Mouse (Mus musculus) erythroid progenitor cell, adult 5-6 weeks (primary cell): ENCODE data around the gene Pde4b. TPM values are rescaled to one million over a fixed set of nuclear protein-coding genes. Genes with fewer than 3 reads are reported as not detected.

Experiments
- ATAC-seq: replicated peaks from 2 replicates; pipeline ENCODE4 v1.8.0; 2016; ENCODE audit warnings: moderate number of reproducible peaks, mild to moderate bottlenecking, moderate TSS enrichment, inconsistent platforms; ENCODE audit not compliant: poor library complexity, low FRiP score, severe bottlenecking
- total RNA-seq, 2 experiments: library from RNA; stranded (forward) in 1 of 2; stranded (reverse) in 1 of 2; fragments of 150-400 nt in 1 of 2; fragments of 186-747, 209-891 nt in 1 of 2; gene quantifications; 2 replicates each; pipeline versions ENCODE4 v1.2.3 to v1.2.4; 2015 to 2017; ENCODE audit warnings: low replicate concordance in 2 of 2

The Pde4b gene
- total RNA-seq, 2 experiments from 2014 or later = 5.4 to 14.7 TPM

DNA sequence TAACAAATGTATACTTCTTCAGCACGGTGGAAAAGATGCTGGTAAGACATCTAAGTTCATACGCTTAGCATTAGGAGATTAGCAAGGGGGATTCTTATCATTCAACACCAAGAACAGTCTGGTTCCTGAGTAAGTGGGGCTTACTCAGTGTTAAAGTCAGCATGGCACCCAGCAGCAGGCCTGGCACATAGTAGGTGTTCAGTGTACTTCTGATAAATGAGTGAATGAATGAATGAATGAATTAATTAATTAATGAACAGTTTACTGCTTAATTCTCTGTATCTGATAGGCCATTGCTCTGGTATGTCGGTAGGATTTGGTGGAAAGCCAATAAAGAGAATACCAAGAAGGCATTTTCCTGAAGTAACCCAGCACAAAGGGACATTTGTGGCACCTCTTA, 476.9 kb downstream of the Pde4b start:
- ATAC-seq = no peak

GRCm38 (mm10) chr4:102566421-102566820, 479.1 kb downstream of the Pde4b start:
- ATAC-seq = no peak

DNA sequence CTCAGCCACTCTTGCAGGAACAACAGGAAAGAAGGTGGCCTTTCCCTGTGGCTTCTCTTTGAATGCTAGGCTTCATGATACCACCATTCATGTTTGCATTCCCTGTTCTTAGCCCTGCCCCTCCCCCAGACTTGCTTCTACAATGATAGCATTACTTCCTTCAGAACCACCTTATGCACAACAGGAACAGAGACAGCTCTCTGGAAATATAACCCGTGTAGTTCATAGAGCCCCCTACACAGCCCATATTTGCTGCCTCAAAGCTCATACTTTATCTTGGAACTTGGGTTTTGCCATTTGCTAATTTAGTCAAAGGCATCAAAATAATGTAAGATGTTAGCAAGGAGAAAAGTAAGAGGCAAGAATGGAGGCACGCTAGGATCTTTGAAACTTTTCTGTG, 479.8 kb downstream of the Pde4b start:
- ATAC-seq = no peak

GRCm38 (mm10) chr4:102567676-102568254, 480.4 kb downstream of the Pde4b start:
- ATAC-seq = no peak

DNA sequence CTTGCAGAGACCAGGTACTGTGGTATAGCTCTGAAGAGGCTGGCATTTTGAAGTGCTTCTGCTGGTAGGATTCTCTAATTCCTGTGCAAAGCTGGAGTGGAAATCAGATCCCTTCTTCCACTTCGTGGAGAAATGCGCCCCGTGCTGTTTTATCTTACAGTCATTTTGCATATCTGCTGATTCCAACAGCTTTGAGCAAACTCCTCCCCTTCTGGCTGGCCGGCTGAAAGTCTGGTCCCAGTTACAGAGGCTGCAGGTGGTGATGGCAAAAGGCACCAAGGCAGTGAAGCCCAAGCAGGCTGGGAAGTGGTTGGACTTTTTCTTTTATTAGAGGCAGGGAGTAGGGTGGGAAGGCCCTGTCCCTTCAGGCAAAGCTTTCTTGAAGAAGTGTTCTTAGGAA, 481.2 kb downstream of the Pde4b start:
- no peak for ATAC-seq

- ATAC-seq = no peak
Observed at GRCm38 (mm10) chr4:102569101-102569583, 481.8 kb downstream of the Pde4b start.

DNA sequence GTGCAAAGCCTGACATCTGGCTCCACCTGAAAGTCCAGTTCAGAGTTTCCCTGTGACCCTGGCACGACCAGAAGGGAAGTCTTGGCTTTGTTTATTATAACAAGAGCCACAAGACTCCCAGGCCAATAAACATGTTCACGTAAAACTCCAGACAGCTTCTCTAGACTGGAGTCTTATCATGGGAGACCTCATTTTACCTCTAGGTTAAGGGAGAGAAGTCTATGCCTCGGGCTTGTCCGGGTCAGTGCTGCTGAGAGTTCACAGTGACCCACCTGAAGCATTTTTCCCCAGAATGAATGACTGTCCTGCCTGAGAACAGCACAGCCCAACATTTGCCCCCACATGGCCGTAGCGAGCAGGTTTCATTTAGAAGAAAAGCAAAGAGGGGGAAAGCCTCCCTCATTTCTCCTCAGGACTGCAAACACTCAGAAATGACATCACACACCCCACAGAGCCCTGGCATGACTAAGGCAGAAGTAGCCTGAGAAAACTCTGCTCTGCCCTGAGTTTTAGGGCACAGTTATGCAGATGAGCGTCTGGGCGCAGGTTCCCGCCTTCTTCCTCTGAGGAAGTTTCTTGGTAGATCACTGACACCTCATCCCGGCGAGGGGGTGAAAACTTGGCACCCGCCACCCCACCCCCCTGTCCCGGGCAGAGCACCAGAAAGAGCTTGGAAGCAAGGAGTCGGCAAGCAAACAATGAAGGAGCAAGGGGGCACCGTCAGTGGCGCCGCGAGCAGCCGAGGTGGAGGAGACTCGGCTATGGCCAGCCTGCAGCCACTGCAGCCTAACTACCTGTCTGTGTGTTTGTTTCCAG, 482.8 kb downstream of the Pde4b start:
- peak; percentile 73 for ATAC-seq

DNA sequence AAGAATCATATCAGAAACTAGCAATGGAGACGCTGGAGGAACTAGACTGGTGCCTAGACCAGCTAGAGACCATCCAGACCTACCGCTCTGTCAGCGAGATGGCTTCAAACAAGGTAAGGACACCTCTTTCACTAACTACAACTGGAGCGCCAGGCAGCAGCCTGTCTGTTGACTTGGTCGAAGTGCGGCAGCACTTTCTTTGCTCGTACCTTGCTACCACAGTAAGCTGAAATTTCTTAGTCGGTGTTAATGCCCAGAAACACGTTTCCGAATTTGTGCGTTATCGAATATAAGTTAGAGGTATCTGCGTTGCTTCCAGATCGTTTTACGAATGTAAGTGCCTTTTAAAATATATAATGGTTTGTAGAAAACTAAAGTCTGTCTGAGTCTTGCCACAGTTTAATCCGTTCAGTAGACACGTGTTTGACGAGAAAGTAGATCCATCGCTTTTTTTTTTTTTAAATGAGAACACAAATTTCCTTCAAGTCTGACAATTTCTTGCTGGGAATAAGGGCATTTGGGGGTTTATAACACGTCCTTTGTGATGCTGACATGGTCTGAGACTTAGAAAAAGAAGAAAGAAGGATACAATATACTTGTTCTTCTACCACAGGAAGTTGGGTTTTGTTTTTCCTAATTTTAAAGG, 483.5 kb downstream of the Pde4b start:
- ATAC-seq = peak; percentile 44

DNA sequence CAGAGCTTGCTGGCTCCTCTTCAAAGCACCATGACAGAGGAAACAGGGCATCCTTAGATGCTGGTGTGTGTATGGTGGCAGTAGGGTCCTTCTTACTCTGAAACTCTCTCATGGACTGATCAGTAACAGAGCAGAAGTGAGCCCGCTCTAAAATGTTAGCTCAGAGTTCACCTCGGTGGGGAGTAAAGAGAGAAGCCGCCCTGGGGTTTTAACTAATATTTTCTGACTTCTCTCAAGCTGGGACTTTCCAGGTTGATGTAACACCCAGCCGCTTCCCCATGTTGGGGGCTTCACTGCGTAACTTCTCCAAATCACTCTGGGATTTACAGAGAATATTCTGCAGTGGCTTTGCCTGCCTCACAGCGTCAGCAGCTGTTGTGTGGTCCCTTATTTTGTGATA, 484.7 kb downstream of the Pde4b start:
- ATAC-seq = no peak

DNA sequence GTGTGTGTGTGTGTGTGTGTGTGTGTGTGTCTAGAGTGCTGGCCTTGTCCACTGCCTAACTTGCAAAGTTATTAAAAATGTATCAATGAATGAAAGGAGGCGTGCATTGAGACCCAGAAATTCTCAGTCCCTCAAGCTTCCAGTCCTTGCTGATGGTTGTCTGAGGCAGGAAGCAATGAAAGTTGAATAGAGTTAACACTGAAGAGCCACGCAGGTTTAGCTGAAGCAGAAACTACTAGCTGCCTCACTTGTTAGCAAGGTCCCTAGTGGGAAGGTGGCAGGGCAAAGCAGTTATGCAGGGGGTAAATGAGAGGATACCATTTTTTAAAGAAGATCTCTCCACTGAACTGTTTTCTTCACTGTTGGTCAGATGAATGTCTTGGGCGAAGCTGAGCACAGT, 485.2 kb downstream of the Pde4b start:
- ATAC-seq = no peak

- no peak for ATAC-seq
Observed at GRCm38 (mm10) chr4:102573361-102573781, 486.0 kb downstream of the Pde4b start.

DNA sequence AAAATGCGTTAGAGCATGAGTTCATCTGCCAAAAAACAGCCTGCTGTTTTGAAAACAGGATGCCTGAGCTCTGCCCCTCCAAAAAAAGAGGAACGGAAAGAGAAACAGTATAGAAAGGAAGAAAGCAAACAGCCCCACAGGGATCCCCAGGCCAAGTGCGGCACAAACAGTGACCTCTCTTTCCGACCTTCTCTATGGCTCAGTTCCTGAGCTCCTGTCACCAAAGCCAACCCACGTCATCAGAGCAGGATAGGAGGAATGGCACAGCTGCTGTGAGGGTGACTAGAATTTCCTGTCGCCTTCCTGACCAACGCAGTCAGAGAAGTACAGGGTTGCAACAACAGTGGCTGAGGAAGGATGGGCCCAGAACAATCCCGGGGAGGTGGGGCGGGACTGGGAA, 486.9 kb downstream of the Pde4b start:
- no peak for ATAC-seq

GRCm38 (mm10) chr4:102574666-102575254, 487.4 kb downstream of the Pde4b start:
- no peak for ATAC-seq

DNA sequence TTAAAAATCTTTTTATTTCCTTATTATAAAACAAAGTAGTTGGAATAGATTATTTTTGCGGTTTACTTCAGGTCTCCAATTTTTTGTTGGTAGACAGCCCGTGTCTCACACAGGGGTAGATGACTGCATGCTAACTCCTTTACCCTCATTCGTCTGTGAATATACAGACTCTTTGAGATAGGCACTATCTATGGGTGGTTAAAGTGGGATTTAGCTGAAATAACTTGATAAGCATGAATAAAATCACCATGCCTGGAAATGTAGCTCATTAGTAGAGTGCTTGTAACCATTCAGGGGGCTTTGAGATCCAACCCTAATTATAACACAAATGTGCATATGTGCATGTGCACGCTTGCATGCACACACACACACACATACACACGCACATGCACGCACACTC, 488.8 kb downstream of the Pde4b start:
- no peak for ATAC-seq

- ATAC-seq = no peak
Observed at GRCm38 (mm10) chr4:102577636-102578035, 490.3 kb downstream of the Pde4b start.

- ATAC-seq = no peak
Observed at GRCm38 (mm10) chr4:102579051-102579450, 491.7 kb downstream of the Pde4b start.

GRCm38 (mm10) chr4:102579746-102580145, 492.4 kb downstream of the Pde4b start:
- no peak for ATAC-seq

DNA sequence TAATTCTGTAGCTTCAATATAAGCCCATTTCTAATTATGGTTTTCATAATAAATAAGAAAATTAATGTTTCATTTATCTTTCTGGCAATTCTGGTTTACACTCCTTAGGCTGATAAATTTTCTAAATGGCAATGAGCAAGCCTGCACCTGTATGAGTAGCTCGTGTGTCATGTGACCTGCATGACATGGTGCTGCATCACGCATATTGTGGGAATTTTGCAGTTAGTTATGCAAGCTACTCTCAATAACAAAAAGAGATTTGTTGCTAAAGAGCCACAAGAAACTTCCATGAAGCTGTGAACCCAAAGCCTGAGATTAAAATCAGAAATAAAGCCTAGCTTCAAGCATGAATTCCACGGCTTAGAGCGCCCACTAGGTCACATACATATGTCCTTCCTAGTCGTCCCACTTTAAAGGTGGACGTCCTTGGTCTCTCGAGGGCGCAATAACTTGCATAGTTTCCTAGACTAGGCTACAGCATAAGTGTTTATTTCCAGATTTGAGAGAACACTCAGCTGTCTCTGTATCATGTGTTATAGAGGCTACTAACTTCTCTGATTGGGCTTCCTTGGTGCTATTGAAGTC, 494.9 kb downstream of the Pde4b start:
- ATAC-seq = no peak

DNA sequence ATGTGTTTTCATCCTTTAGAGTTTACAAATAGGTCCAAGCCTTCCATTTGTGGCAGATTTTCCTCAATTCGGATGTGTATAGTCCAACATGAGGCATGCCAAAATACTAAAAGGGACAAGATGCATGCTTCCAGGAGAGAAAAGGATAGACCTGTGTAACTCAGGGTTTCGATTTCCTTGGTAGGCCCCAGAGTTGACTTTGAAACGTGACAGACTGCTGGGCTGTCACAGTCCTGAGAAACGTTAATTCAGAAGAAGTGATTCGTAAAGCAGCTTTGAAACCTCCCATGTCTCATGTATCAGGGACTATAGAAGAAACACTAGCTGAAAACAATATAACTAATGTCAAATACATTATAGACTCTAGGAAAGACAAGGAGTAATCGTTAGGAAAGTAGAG, 495.6 kb downstream of the Pde4b start:
- ATAC-seq = no peak

DNA sequence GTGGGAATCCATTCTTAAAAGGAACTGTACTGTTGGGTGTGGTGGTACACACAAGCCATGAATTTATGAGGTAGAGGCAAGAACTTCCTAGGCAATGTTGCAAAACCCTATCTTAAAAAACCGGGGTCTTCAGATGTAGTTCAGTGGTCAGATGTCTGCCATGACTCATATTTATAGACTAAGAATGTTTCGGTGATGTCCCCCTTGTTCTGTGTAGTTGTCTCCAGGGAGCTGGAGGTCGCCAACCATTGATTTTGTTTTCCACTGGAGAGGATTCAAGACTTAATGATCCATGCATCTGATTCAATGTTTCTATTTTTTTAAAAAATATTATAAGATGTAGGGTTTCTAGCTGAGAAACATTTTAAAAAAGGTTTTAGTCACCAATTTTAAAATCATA, 496.1 kb downstream of the Pde4b start:
- ATAC-seq = no peak
